Mouse (Mus musculus) forebrain, embryonic 16.5 days (tissue): ENCODE measurements around the gene Dad1. TPM values are rescaled to one million over a fixed set of nuclear protein-coding genes. Genes with fewer than 3 reads are reported as not detected.
"Not testable (repeated sequence)": the region's sequence is repeated elsewhere in the genome, so short reads cannot be mapped to it uniquely, and the experiment has no call there.

Source experiments
- ATAC-seq: fragments of 200-750 bp; cut with Nextera tagmentation; 2 replicates; pipeline ENCODE4 v1.8.0; 2017; ENCODE audit warnings: mild to moderate bottlenecking, moderate library complexity
- H3K27ac ChIP-seq: fragments of 300-500 bp; sonication (generic); 2 replicates; pipeline ENCODE4 v1.5.1; 2014; ENCODE audit warnings: low read length, control low read depth
- H3K27me3 ChIP-seq: fragments of 300-500 bp; sonication (generic); replicated peaks from 2 replicates; pipeline ENCODE4 v1.6.1; 2014; ENCODE audit warnings: low read length; ENCODE audit not compliant: control insufficient read depth, insufficient read depth
- H3K36me3 ChIP-seq: fragments of 300-500 bp; sonication (generic); 2 replicates; pipeline ENCODE4 v1.6.1; 2014; ENCODE audit not compliant: control insufficient read depth, insufficient read depth
- H3K4me1 ChIP-seq: fragments of 300-500 bp; sonication (generic); replicated peaks from 2 replicates; pipeline ENCODE4 v1.6.1; 2014; ENCODE audit warnings: low read length; ENCODE audit not compliant: control insufficient read depth, insufficient read depth
- H3K4me2 ChIP-seq: fragments of 300-500 bp; sonication (generic); 2 replicates; pipeline ENCODE4 v1.6.1; 2014; ENCODE audit warnings: mild to moderate bottlenecking, low read length, control low read depth
- H3K4me3 ChIP-seq: fragments of 300-500 bp; sonication (generic); replicated peaks from 2 replicates; pipeline ENCODE4 v1.5.1; 2014; ENCODE audit warnings: mild to moderate bottlenecking, low read length, control low read depth
- H3K9ac ChIP-seq: fragments of 300-500 bp; sonication (generic); replicated peaks from 2 replicates; pipeline ENCODE4 v1.6.1; 2014; ENCODE audit warnings: low read depth, low read length, control low read depth
- H3K9me3 ChIP-seq: fragments of 300-500 bp; sonication (generic); 2 replicates; pipeline ENCODE4 v1.6.1; 2016; ENCODE audit warnings: low read length; ENCODE audit not compliant: control insufficient read depth
- WGBS: fragments of 180-500 bp; shearing (Covaris S2); extraction: QIAGEN DNeasy Blood & Tissue Kit; methylation state at CpG from one replicate; pipeline ENCODE4 v1.1.7; 2014; 5-methylcytosine and 5-hydroxymethylcytosine counted together
- polyA plus RNA-seq: library from polyadenylated mRNA; unstranded; fragments of >200 nt; fragmentation: Nextera tagmentation; extraction: Ambion mirVana; gene quantifications from 2 replicates; pipeline ENCODE4 v1.2.1, GENCODE M21; 2015

Gene Dad1
- polyA plus RNA-seq, 1 experiment from 2014 or later, result 290 TPM

DNA sequence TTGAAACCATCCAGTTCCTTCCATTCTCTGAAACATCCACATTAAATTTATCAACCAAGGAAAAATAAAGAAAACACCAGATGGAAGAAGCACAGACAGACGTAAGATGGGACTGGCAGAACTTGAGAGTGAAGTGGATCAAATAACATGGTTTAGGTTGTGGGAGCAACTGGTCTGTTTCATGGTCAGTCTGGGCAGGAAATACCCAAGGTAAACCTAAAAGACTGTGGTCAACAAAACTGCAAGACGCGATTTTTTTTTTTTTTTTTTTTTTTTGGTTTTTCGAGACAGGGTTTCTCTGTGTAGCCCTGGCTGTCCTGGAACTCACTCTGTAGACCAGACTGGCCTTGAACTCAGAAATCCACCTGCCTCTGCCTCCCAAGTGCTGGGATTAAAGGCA lies 24.1 kb downstream of the Dad1 start:
- H3K4me1 ChIP-seq, result peaks cover 14% of the 10 kb centered on the region
- H3K9ac ChIP-seq, H3K4me2 ChIP-seq, H3K27ac ChIP-seq, H3K9me3 ChIP-seq, H3K36me3 ChIP-seq, H3K4me3 ChIP-seq, ATAC-seq, H3K27me3 ChIP-seq: not testable (repeated sequence)
- WGBS, result 78% methylated on average over 3 of the region's 4 CpGs

DNA sequence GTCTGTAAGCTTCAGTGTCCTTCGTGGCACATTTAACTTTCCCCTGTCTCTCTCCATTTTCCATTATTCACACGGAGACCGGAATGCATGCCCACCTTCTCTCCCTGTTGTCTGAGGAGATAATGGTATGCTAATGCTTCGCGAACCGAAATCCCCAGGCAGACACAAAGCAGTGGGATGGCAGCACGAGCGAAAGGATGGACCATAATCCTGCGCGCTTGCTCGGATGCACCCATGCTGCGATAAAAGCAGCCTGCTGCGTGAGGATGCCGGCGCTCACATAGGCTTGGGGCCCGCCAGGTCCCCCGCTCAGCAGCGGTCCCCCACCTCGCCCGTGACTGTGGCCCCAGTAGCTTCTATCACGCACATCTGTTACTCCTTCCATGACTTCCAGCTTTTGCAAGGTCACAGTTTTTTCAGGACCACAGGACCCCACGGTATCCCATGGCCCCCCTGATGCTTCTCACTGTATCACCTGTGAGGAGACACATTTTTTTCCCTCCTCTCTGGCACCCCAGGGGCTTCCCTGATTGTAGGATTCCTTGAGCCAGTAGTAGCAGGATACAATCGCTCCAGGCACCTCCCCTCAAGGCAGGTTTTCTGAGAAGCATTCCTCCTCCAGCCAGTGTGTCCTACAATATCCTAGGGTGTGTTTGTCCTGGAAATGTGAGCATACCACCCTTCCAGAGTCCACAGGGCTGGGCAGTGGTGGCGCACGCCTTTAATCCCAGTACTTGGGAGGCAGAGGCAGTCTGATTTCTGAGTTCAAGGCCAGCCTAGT lies 24.8 kb downstream of the Dad1 start:
- peaks cover 14% of the 10 kb centered on the region for H3K4me1 ChIP-seq
- H3K9me3 ChIP-seq, result no peaks in the 10 kb centered on the region
- no peaks in the 10 kb centered on the region for H3K27me3 ChIP-seq
- peak overlapping the region; percentile 65 for H3K9ac ChIP-seq
- WGBS, result 10% methylated on average over 25 of the region's 25 CpGs
- no peaks in the 10 kb centered on the region for H3K36me3 ChIP-seq
- H3K27ac ChIP-seq, result peak overlapping the region; percentile 46; the same call in 1 of the 2 replicates
- peak overlapping the region; percentile 66 for H3K4me2 ChIP-seq
- peak overlapping the region; percentile 36 for H3K4me3 ChIP-seq
- ATAC-seq, result peak; percentile 68

DNA sequence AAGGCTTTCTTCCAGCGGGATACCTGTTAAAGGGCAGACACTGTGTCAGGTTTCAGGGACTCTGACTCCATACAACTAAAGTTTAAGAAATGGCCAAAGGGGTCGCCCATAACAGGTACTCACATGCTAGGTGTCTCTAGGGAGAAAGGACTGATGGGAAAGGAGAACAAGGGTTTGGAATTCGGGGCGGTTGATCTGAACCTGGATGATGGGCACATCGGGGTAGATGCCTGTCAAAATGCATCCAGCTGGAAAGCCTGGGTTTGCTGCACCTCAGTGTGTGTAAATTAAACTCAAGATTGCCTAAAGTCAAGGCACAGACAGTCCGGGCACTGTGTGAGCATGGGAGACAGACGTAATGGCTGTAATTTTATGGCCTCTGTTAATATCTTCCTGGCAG lies 25.4 kb downstream of the Dad1 start:
- WGBS, result 9% methylated on average over 7 of the region's 7 CpGs
- peak overlapping the region; percentile 65 for H3K9ac ChIP-seq
- H3K4me3 ChIP-seq, result peak overlapping the region; percentile 36
- H3K4me2 ChIP-seq, result peak overlapping the region; percentile 66
- H3K27me3 ChIP-seq, result no peaks in the 10 kb centered on the region
- ATAC-seq, result peak; percentile 16; the same call in 1 of the 2 replicates
- peaks cover 14% of the 10 kb centered on the region for H3K4me1 ChIP-seq
- H3K27ac ChIP-seq, result no peak overlapping the region; the same call in 1 of the 2 replicates
- H3K9me3 ChIP-seq, result no peaks in the 10 kb centered on the region
- no peaks in the 10 kb centered on the region for H3K36me3 ChIP-seq

DNA sequence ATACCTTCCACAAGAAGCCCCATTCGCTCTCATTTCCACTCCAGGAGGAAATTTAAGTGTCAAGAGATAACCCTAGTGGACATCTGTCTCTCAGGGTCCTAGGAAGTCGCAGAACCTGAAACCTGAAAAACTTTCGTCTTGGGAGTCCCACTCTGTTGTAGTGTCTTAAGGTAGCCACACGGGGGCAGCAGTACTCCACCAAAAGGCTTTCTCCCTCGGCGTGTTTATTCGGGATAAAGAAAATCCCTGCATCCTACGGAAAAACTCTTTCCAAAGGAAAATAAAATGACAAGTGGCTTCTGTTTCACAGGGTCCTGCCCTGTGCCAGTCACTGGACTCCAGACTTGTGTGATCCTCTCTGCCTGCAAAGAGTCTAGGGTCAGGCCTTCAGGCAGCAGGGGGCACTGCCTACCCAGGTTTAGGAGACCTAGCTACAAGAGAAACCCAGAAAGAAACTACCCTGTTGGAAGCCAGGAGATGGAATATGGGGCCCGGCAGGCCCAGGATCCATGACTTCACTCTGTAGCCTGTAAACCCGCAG lies 25.9 kb downstream of the Dad1 start:
- peak; percentile 72 for ATAC-seq
- H3K4me1 ChIP-seq, result peaks cover 14% of the 10 kb centered on the region
- H3K27me3 ChIP-seq, result no peaks in the 10 kb centered on the region
- H3K9me3 ChIP-seq, result no peaks in the 10 kb centered on the region
- peak overlapping the region; percentile 66 for H3K4me2 ChIP-seq
- H3K4me3 ChIP-seq, result peak overlapping the region; percentile 30
- H3K36me3 ChIP-seq, result no peaks in the 10 kb centered on the region
- WGBS, result 1% methylated on average over 10 of the region's 10 CpGs
- peak overlapping the region; percentile 35 for H3K9ac ChIP-seq
- H3K27ac ChIP-seq, result peak overlapping the region; percentile 4; the same call in 1 of the 2 replicates

DNA sequence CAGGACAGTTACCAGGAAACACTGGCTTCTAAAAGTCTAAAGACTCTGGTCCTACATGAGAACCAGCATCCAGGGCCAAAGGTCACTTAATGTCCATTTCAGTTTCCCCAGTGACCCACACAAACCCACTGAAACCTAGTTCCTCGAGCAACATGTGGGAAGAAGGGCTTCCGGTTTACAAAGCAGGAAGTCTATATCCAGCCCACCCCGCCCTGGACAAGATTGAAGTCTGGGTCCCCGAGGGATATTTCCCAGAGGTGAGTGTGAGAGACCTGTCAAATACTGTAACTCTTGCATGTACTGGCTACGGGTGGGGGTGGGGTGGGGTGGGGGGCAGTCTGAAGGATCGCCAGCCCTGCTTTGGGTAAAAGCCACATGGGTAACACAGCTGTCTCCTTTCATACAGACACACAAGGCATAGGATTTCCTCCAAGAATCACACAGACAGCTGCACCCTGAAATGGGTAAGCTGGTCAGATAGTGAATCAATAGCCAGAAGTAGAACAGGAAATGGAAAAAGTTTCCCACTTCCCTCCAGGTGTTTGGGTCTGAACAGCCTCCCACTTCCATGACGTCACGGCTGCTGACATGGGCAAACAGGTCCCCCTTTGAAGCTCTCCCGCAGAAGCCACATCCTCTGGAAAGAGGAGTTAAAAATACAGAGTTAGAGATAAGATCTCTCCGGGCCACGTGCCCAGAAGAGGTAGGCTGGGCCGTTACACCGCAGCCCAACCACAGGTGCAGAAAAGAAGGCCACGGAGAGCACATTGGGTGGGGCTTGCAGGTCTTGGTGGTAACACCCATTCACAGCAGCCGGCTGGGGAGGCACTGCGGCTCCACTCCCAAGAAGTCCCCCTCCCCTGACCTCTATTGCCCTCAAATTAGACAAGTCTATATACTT lies 26.7 kb downstream of the Dad1 start:
- Histone ChIP-seq H3K4me1 (peaks cover 14% of the 10 kb centered on the region), H3K4me3 (no peak overlapping the region), H3K9me3 (no peaks in the 10 kb centered on the region), H3K27ac (no peak overlapping the region), H3K36me3 (no peaks in the 10 kb centered on the region), H3K27me3 (no peaks in the 10 kb centered on the region), H3K4me2 (no peak overlapping the region), H3K9ac (no peak overlapping the region)
- WGBS, result 54% methylated on average over 16 of the region's 16 CpGs
- ATAC-seq, result no peak

DNA sequence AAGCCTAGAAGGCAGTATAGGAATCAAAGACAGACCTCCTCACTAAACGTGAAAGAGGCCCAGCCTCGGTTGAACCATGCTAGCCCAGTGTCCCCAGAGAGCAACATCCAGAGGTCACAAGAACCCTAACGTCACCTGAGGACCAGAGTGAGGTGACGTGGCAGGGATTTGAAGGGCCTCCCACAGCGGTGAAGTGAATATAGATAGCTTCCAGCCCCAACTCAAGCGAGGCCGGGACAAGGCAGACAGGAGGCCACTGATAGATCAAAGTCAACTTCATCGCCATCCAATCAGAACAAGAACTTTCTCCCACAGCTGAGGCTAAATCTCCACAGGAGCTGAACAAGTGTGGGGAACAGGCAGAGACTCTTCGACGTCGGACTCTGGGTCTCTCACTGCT lies 28.2 kb downstream of the Dad1 start:
- no peak overlapping the region for H3K4me3 ChIP-seq
- peaks cover 14% of the 10 kb centered on the region for H3K4me1 ChIP-seq
- H3K27ac ChIP-seq, result no peak overlapping the region
- no peak for ATAC-seq
- 82% methylated on average over 11 of the region's 11 CpGs for WGBS
- H3K27me3 ChIP-seq, result no peaks in the 10 kb centered on the region
- H3K36me3 ChIP-seq, result no peaks in the 10 kb centered on the region
- H3K4me2 ChIP-seq, result no peak overlapping the region
- H3K9ac ChIP-seq, result no peak overlapping the region
- no peaks in the 10 kb centered on the region for H3K9me3 ChIP-seq

DNA sequence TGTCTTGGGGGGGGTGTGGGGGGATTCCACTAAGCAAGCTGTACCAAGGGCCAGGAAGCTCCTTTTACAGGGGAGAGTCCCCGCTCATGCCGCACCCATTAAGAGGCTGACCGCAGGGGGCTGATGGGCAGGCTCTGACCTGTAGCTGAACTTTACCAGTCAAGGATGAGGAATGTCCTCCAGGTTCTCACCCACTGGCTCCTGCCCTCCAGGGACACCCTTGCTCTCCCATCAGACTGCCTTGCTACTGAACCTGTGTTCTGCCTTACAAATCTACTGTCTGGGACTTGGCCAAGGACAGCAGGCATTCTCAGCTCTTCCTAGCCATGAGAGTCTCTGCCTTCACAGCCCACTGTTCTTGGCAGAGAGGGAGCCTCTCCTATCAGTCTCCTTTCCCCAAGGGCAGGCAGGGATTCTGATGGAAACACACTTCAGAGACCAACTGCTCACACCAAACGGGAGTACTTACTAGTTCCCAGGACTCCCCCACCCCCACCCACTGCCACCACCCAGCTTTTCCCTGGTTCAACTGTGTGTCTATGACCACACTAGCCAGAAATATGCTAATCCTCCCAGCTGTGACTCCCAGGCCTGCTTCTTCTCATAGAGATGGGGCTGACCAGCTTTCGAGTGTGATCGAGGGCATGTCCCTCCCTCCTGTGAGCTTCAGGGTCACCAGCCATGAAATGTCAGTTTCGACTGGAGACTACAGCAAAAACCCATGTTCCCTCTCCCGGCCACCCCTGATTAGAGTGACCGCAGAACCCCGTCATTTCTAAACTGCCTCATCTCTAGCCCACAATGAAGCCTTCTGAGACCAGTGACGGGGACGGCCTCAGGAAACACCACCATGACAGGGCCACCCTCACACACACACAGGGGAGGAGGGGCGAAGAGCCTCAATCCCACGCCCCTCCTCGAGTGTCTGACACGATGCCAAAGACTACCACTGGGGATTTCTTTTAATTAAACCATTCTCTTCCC lies 29.1 kb downstream of the Dad1 start:
- Histone ChIP-seq H3K27me3 (no peaks in the 10 kb centered on the region), H3K36me3 (no peaks in the 10 kb centered on the region), H3K9ac (no peak overlapping the region), H3K27ac (no peak overlapping the region), H3K4me3 (no peak overlapping the region), H3K9me3 (no peaks in the 10 kb centered on the region), H3K4me2 (no peak overlapping the region), H3K4me1 (peaks cover 14% of the 10 kb centered on the region)
- no peak for ATAC-seq
- 54% methylated on average over 16 of the region's 16 CpGs for WGBS

DNA sequence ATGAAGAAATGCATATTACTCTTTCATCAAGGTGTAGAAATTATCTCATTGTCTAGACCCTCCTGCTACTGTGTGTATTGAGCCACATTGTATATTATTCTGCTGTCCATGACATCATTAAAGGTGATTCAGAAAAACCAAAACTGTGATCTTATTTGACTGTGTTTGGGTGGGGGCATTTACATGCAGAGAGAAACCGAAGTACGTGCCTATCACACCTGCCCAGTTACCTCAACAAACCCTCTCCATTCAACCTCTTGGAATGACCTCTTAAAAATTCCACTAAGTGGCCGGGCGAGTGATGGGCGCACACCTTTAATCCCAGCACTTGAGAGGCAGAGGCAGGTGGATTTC lies 29.9 kb downstream of the Dad1 start:
- H3K4me1 ChIP-seq, result peaks cover 11% of the 10 kb centered on the region
- H3K4me3 ChIP-seq, result no peak overlapping the region
- WGBS, result 92% methylated on average over 5 of the region's 5 CpGs
- H3K36me3 ChIP-seq, result no peaks in the 10 kb centered on the region
- no peak overlapping the region for H3K27ac ChIP-seq
- no peak overlapping the region for H3K4me2 ChIP-seq
- no peaks in the 10 kb centered on the region for H3K9me3 ChIP-seq
- ATAC-seq, result no peak
- H3K9ac ChIP-seq, result no peak overlapping the region
- no peaks in the 10 kb centered on the region for H3K27me3 ChIP-seq
